Mouse (Mus musculus): Measurements from ENCODE around the gene Hmg20a.

- no peak for TF ChIP-seq ZC3H11A (IDR thresholded peaks at IDR 0.05; ENCODE audit: borderline replicate concordance, low read depth, low read length)
- TF ChIP-seq MAFK (IDR thresholded peaks at IDR 0.05; ENCODE audit: insufficient read depth, low read depth, low read length): no peak
- TF ChIP-seq ZNF384 (IDR thresholded peaks at IDR 0.05; ENCODE audit: low read depth, low read length): no peak
- TF ChIP-seq CHD2 (IDR thresholded peaks at IDR 0.05; ENCODE audit: low read depth, low read length): no peak
- TF ChIP-seq HCFC1 (IDR thresholded peaks at IDR 0.05; ENCODE audit: borderline replicate concordance, insufficient read depth, low read length): no peak
These were observed 85.5 kb downstream of the Hmg20a start for GRCm38 (mm10) chr9:56503621-56504500.

Data from ES-E14 (cell line).